Mouse (Mus musculus): Measurements from ENCODE around the gene 4930402H24Rik. TPM values are rescaled to one million over a fixed set of nuclear protein-coding genes. Genes with fewer than 3 reads are reported as not detected.
"Not testable (repeated sequence)": the region's sequence is repeated elsewhere in the genome, so short reads cannot be mapped to it uniquely, and the experiment has no call there.

4930402H24Rik gene
- total RNA-seq, 2 experiments from 2014 or later: 30.1 to 32.7 TPM

DNA sequence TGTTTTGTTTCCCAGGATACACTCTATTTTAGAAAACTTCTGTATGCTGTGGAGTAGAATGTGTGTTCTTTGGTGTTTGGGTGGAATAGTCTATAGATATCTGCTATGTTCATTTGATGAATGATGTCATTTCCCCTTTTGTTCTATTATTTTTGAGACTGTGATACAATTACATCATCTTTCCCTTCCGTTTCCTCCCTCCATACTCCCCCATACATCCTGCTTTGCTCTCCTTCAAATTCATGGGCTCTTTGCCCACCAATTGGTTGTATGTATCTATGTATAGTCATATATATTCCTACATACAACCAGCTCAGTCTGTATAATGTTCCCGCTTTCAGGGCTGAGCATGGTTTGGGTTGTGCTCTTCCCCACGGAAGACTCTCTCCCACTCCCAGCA lies 44.1 kb downstream of the 4930402H24Rik start:
- DNase-seq (ENCODE audit: low spot score in 2 of 2): no peak

DNA sequence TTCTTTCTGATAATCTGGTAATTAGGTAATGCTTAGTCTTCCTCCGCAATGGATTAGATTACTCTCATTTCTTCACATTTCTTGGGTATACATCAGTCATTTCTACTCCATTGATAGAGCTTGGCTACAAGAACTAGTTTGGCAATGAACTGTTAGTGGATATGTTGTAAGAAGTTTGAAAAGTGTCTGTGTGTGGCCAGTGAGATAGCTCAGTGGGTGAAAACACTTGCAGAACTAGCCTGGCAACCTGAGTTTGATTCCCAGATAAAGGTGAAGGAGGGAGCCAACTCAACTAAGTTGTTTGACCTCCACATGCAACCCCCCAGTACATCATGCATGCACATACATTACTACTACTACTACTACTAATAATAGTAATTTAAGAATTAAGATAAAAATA lies 53.2 kb downstream of the 4930402H24Rik start:
- no peak for DNase-seq (ENCODE audit: low spot score in 2 of 2)

- no peak for DNase-seq (ENCODE audit: low spot score in 2 of 2)
Observed at GRCm38 (mm10) chr2:130851363-130852246, 54.6 kb downstream of the 4930402H24Rik start.

GRCm38 (mm10) chr2:130849688-130850087 lies 56.5 kb downstream of the 4930402H24Rik start:
- no peak for DNase-seq (ENCODE audit: low spot score in 2 of 2)

- no peak for DNase-seq (ENCODE audit: low spot score in 2 of 2)
Observed at GRCm38 (mm10) chr2:130848313-130848712, 57.9 kb downstream of the 4930402H24Rik start.

DNA sequence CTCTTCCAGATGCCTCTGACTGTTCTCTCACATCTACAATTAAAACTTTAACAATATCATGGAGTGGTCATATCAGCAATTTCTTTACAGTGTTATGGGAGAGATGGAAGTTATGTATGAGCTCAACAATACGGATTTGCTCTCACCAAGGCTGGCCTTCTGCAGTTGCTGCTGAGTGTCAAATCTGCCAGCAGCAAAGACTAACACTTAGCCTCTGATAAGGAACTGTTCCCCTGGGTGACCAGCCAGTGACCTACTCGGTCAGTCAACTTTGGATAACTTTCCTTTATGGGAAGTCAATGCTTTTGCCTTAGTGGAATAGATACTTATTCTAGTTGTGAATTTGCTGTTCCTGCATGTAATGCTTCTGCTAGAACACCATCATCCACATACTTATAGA lies 62.6 kb downstream of the 4930402H24Rik start:
- DNase-seq (ENCODE audit: low spot score in 2 of 2): no peak

- no peak for DNase-seq (ENCODE audit: low spot score in 2 of 2)
Observed at GRCm38 (mm10) chr2:130840846-130841245, 65.4 kb downstream of the 4930402H24Rik start.

DNA sequence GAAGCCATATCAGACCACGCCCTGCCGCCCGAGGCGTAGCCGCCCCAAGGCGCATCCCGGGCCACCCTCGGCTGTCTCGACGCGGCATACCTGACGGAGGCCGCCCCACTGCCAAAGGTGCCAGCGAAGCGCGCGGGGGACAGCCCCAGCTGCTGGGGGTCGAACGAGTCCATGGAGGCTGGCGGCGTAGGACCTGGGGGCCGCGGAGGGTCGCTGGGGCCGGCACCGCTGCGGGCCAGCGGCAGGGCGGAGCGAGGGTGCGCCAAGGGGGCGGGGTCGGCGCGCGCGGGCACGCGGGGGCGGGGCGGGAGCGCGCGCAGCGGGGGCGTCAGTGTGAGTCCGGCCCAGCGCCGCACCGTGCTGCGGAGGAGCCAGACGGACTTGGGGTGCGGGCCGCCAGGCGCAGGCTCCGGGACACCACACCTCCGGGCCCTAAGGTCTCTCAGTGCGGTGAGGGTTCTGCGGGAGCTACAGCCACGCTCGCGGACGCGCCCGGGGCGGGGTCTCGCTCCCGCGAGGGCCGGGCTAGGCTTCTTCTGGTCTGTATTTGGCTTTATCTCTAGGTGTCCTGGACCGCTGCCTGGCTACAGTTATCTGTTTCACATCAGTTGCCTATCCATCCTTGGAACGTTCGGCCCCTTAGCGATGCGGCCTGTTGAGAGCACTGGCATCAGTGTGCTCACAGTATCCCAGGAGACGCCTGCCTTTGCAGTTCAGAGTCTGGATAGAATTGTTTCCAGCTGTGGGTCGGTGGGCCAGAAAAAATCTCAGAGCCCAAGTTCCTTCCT lies 66.1 kb downstream of the 4930402H24Rik start:
- DNase-seq (ENCODE audit: low spot score in 2 of 2): peak; percentile 64 to 65

DNA sequence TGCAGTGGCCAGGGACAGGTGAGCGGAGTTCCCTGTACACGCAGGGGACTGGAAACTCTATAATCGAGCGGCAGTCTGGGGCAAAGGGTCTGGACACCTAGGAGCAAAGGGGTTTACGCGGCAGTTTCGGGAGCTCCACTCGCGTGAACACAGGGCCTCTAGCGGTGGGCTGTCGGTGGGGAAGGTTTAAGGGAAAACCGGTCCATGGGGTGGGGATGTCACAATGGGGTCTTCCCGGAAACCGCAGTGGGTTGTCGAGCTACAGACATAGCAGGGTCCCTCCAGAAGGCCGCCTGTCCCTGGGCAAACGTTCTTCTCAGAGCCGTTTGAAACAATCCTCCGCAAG lies 66.7 kb downstream of the 4930402H24Rik start:
- DNase-seq (ENCODE audit: low spot score in 2 of 2): no peak

- no peak for DNase-seq (ENCODE audit: low spot score in 2 of 2)
Observed at GRCm38 (mm10) chr2:130839084-130839483, 67.1 kb downstream of the 4930402H24Rik start.

DNA sequence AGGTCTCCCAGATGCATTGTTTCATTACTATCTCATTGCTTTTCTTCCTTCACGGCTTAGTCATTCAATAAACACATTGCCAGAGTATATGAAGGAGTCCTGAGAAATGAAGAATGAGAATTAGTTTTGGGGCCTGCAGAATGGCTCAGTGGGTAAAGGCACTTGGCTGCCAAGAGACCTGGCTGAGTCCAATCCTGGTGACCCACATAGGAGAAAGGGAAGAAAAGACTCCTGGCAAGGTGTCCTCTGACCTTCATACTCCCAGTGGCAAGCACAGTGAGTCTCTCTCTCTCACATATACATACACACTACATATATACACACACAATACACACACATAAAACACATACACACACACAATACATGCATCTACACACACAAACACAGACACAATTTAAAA lies 68.1 kb downstream of the 4930402H24Rik start:
- DNase-seq (ENCODE audit: low spot score in 2 of 2): no peak

GRCm38 (mm10) chr2:130833699-130834098 lies 72.5 kb downstream of the 4930402H24Rik start:
- DNase-seq (ENCODE audit: low spot score in 2 of 2): no peak

- DNase-seq (ENCODE audit: low spot score in 2 of 2): no peak
Observed at GRCm38 (mm10) chr2:130832582-130832981, 73.6 kb downstream of the 4930402H24Rik start.

DNA sequence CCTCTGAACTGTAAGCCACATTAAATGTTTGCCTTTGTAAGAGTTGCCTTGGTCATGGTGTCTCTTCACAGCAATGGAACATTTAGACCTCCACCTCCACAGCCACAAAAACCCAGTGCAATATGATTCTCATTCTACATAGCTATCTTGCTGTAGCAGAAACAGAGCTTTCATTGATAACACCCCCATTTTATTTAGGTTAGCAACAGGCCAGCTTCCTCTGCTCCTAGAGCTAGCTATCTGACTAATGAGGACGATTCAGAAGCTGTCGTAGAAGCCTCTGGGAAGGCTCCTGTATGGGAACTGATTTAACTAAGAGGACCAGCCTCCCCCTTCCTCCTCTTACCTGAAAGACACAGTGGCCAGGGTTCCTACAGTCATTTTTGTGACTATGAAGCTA lies 74.2 kb downstream of the 4930402H24Rik start:
- DNase-seq (ENCODE audit: low spot score in 2 of 2): no peak

GRCm38 (mm10) chr2:130830236-130830635 lies 76.0 kb downstream of the 4930402H24Rik start:
- DNase-seq (ENCODE audit: low spot score in 2 of 2): no peak

DNA sequence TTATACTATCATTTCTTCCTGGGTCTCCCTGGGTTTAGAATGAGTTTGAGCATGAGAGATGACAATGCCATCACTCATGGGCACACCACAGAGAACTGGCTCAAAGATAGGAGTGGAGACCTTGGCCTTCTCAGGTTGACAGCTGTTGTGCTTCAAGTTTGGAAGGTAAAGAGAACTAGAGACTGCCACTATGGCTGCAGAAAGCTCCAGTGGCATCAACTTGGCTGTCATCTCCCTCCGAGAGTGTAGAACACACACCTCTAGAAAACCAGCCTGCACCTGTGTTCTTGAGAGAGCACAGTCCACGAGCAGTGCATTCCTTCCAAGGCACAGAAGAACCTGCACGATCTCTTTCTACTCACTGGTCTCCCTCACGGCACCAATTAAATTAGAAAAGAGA lies 76.7 kb downstream of the 4930402H24Rik start:
- no peak for DNase-seq (ENCODE audit: low spot score in 2 of 2)

DNA sequence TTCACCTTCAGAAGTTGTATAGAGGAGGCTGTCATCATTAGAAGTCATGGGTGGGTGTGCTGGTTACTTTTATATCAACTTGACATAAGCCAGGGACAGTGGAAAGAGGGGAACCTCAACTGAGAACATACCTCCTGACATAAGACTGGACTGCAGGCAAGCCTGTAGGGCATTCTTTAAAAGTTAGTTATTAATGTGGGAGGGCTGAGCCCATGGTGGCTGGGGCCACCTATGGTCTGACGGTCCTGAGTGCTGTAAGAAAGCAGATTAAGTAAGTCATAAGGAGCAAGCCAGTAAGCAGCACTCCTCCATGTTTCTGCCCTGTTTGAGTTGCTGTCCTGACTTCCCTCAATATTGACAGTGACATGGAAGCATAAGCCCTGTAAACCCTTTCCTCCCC lies 77.5 kb downstream of the 4930402H24Rik start:
- DNase-seq (ENCODE audit: low spot score in 2 of 2): no peak

GRCm38 (mm10) chr2:130828066-130828465 lies 78.1 kb downstream of the 4930402H24Rik start:
- DNase-seq (ENCODE audit: low spot score in 2 of 2): not testable (repeated sequence)

GRCm38 (mm10) chr2:130827410-130827809 lies 78.8 kb downstream of the 4930402H24Rik start:
- no peak for DNase-seq (ENCODE audit: low spot score in 2 of 2)

DNA sequence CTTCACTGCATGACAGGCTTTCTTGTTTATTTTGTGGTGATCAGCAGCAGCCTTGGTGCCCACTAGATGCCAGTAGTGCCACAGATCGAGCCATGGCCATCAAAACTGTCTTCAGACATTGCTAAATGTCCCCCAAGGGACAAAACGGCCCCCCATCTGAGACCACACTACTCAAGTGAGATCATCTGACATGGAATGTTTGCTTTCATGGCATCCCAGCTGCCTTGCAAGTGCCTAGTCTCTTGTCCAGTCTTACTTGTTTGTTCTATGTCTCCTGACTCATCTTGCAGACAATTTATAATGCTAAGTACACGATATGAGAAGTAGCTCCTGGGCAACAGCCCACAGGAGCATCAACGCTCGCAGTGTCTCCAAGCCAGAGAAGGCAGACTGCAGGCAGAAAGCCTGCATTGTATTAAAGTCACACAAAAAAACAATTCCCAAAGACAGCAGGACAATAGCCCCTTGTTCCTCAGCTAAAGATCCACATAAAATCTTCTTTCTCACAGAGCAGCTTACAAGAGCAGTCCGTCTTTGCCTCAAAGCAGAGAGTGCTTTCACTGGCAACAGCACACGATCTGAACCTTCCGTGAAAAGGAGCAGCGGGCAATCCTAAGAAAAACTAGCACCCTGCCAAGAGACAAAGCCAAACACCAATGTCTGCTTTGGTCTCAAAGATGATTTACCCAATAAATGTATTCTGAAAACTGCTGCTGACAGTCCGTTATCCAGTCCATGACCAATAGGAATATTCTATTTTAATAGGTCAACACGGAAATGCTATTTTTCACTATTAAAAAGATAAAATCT lies 87.2 kb downstream of the 4930402H24Rik start:
- DNase-seq (ENCODE audit: low spot score in 2 of 2): no peak

DNA sequence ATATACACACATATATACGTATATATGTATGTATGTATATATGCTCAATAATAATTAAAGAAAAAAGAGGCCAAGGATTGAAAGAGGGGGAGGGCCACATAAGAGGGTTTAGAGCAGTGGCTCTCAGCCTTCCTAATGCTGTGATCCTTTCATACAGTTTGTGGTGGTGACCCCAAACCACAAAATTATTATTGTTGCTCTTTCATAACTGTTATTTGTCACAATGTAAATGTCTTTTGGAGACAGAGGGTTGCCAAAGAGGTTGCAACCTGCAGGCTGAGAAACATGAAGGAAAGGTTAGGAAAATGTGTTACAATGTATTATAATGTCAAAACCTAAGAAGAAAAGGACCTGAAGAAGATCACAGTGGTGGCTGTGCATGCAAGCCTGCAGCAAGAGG lies 88.3 kb downstream of the 4930402H24Rik start:
- DNase-seq (ENCODE audit: low spot score in 2 of 2): no peak

Data from adrenal gland, postnatal 4 days (tissue).